Mouse (Mus musculus) cortical plate, adult 2 months (tissue): ENCODE measurements around the gene Cck. TPM values are rescaled to one million over a fixed set of nuclear protein-coding genes. Genes with fewer than 3 reads are reported as not detected.
A peak's percentile ranks its signal among the peaks of the same experiment; 100 is the strongest.

Experiments used
- H3K27ac ChIP-seq: fragments of 200-500 bp; 2 replicates; pipeline ENCODE4 v1.5.1; 2012; ENCODE audit warnings: low read length, control low read depth, inconsistent platforms; ENCODE audit not compliant: insufficient read depth
- H3K4me1 ChIP-seq: fragments of 200-500 bp; 2 replicates; pipeline ENCODE4 v1.6.1; 2011; ENCODE audit warnings: low read length; ENCODE audit not compliant: control insufficient read depth, insufficient read depth
- H3K4me3 ChIP-seq: fragments of 200-500 bp; 2 replicates; pipeline ENCODE4 v1.5.1; 2011; ENCODE audit warnings: mild to moderate bottlenecking, low read length, control low read depth; ENCODE audit not compliant: insufficient read depth
- CTCF ChIP-seq: fragments of 200-500 bp; IDR thresholded peaks from 2 replicates; pipeline ENCODE4 v1.5.1; 2011; ENCODE audit warnings: mild to moderate bottlenecking, control low read depth, low read length; ENCODE audit not compliant: insufficient read depth; ENCODE audit errors: extremely low read depth
- POLR2A ChIP-seq: fragments of 200-500 bp; IDR thresholded peaks from 2 replicates; pipeline ENCODE4 v1.6.1; 2011; ENCODE audit warnings: mild to moderate bottlenecking, low read length, control low read depth; ENCODE audit not compliant: insufficient read depth; ENCODE audit errors: extremely low read depth
- polyA plus RNA-seq: library from polyadenylated mRNA; depleted of rRNA; stranded (reverse); fragments of >200 nt; gene quantifications from 2 replicates; pipeline ENCODE4 v1.2.3, GENCODE M21; 2012; rRNA removed

Cck gene
- polyA plus RNA-seq, 1 experiment, result 1,499 TPM

DNA sequence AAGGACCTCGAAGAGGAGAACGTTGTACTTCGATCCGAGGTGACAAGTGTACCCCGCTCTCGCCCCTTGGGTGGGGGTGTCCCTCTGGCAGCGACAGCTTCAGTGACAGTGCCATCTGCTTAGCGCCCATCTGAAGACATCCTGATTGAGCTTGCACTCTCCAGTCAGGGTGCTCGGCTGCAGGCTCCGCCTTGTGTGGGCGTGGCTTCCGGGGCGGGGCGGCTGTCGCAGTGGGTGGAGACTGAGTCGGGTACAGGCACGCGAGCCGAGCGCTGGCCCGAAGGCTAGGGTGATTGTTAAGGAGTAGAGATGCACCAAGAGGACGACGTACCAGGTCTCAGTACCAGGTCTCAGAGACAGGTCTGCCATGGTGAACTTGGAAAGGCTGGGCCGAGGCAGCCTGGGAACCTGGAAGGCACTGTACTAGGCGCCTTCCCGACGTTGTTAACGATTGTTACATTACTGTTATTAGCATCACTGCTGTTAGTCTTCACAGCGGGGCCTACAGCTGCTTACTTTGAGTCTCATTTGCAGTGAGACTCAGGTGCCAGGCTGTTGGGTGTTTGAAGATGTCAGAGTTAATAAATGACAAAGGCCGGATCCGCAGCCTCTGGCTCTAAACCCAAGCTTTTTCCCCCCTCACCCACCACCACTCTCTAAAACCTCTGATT is 51.7 kb downstream of the Cck start:
- Histone ChIP-seq H3K4me1 (no peaks in the 10 kb centered on the region; the same call in 1 of the 2 replicates), H3K27ac (0 out of 2 replicates have a peak overlapping the region, but pooled peaks have one; percentile 3), H3K4me3 (no peak overlapping the region)
- TF ChIP-seq CTCF (no peak), POLR2A (no peak)

DNA sequence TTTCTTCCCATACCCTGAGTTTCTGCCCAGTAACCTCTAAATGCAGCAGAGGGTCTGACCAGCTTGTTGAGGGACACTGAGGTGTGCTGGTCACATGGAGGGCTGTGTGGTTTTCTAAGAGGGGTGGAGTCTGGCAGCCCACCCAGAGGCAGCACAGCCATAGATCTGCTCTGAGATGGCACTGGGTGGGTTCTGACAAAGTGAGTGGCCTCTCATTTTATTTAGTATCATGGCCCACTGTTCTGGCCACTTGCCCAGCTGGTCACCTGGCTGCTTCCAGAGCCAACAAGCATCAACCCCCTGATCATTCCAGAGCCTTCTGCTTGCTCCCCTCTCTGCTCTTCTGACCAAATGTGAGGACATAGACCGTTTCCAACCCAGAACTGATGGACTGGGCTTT is 53.3 kb downstream of the Cck start:
- H3K4me1 ChIP-seq, result no peaks in the 10 kb centered on the region; the same call in 1 of the 2 replicates
- H3K27ac ChIP-seq, result no peak overlapping the region
- H3K4me3 ChIP-seq, result no peak overlapping the region
- TF ChIP-seq POLR2A (no peak), CTCF (no peak)

Other genes starting within 250 kb of the Cck start
- gene Ulk4, start 218.5 kb downstream of the Cck start, polyA plus RNA-seq, result 6.7 and 7.3 TPM in 2 replicates
- gene Trak1, start 198.2 kb downstream of the Cck start, polyA plus RNA-seq, result 139 and 140 TPM in 2 replicates
- 1.6 and 1.7 TPM in 2 replicates for gene Lyzl4, start 146.4 kb upstream of the Cck start, polyA plus RNA-seq
- 26.7 and 27.4 TPM in 2 replicates for gene Vipr1, start 147.0 kb upstream of the Cck start, polyA plus RNA-seq
- 13.9 and 15.4 TPM in 2 replicates for gene Sec22c, start 209.8 kb upstream of the Cck start, polyA plus RNA-seq
- gene Ss18l2, start 214.6 kb upstream of the Cck start, polyA plus RNA-seq, result 119 and 120 TPM in 2 replicates
- 127 and 133 TPM in 2 replicates for gene Nktr, start 223.5 kb upstream of the Cck start, polyA plus RNA-seq